Mouse (Mus musculus) embryonic facial prominence, embryonic 11.5 days (tissue): ENCODE measurements around the gene Mlxipl. TPM values are rescaled to one million over a fixed set of nuclear protein-coding genes. Genes with fewer than 3 reads are reported as not detected.

ENCODE experiments used
- ATAC-seq: fragments of 200-750 bp; cut with Nextera tagmentation; replicated peaks from 2 replicates; pipeline ENCODE4 v1.8.0; 2017; ENCODE audit warnings: low read depth; ENCODE audit not compliant: insufficient number of reproducible peaks, low FRiP score, low TSS enrichment
- DNase-seq: peaks from one replicate; pipeline ENCODE4 v3.0.0-alpha.2; 2015; ENCODE audit warnings: low spot score
- H3K27ac ChIP-seq: fragments of 300-500 bp; sonication (generic); replicated peaks from 2 replicates; pipeline ENCODE4 v1.5.1; 2014; ENCODE audit warnings: mild to moderate bottlenecking, low read depth, low read length, control low read depth
- H3K27me3 ChIP-seq: fragments of 300-500 bp; sonication (generic); 2 replicates; pipeline ENCODE4 v1.6.1; 2014; ENCODE audit warnings: mild to moderate bottlenecking, low read length, moderate library complexity, mixed read lengths; ENCODE audit not compliant: control insufficient read depth, insufficient read depth
- H3K36me3 ChIP-seq: fragments of 300-500 bp; sonication (generic); replicated peaks from 2 replicates; pipeline ENCODE4 v1.6.1; 2014; ENCODE audit warnings: low read depth, mild to moderate bottlenecking, low read length, moderate library complexity, mixed read lengths; ENCODE audit not compliant: control insufficient read depth, insufficient read depth
- H3K4me1 ChIP-seq: fragments of 300-500 bp; sonication (generic); 2 replicates; pipeline ENCODE4 v1.6.1; 2014; ENCODE audit warnings: low read length, mixed read lengths; ENCODE audit not compliant: control insufficient read depth, insufficient read depth
- H3K4me2 ChIP-seq: fragments of 300-500 bp; sonication (generic); 2 replicates; pipeline ENCODE4 v1.6.1; 2014; ENCODE audit warnings: low read depth, mild to moderate bottlenecking, control low read depth, low read length, moderate library complexity
- H3K4me3 ChIP-seq: fragments of 300-500 bp; sonication (generic); 2 replicates; pipeline ENCODE4 v1.5.1; 2014; ENCODE audit warnings: low read depth, low read length, control low read depth
- H3K9ac ChIP-seq: fragments of 300-500 bp; sonication (generic); replicated peaks from 2 replicates; pipeline ENCODE4 v1.6.1; 2014; ENCODE audit warnings: mild to moderate bottlenecking, control low read depth, low read length
- H3K9me3 ChIP-seq: fragments of 300-500 bp; sonication (generic); replicated peaks from 2 replicates; pipeline ENCODE4 v1.6.1; 2016; ENCODE audit warnings: mild to moderate bottlenecking, low read length, inconsistent platforms, mixed read lengths; ENCODE audit not compliant: control insufficient read depth
- WGBS: fragments of 180-500 bp; shearing (Covaris S2); extraction: QIAGEN DNeasy Blood & Tissue Kit; methylation state at CpG from one replicate; pipeline ENCODE4 v1.1.7; 2014; 5-methylcytosine and 5-hydroxymethylcytosine counted together
- polyA plus RNA-seq: library from polyadenylated mRNA; unstranded; fragments of >200 nt; fragmentation: Nextera tagmentation; extraction: Ambion mirVana; gene quantifications from 2 replicates; pipeline ENCODE4 v1.2.1, GENCODE M21; 2014

The Mlxipl gene
- polyA plus RNA-seq, 1 experiment from 2014 or later = 1.9 TPM

GRCm38 (mm10) chr5:135109426-135109825 lies 19.7 kb downstream of the Mlxipl start:
- ATAC-seq (no peak), DNase-seq (no peak)
- Histone ChIP-seq H3K4me3 (no peak overlapping the region), H3K4me2 (no peak overlapping the region), H3K9me3 (no peaks in the 10 kb centered on the region), H3K36me3 (no peaks in the 10 kb centered on the region), H3K27me3 (peaks cover 22% of the 10 kb centered on the region), H3K4me1 (peaks cover 4% of the 10 kb centered on the region; the same call in 1 of the 2 replicates), H3K27ac (no peak overlapping the region), H3K9ac (no peak overlapping the region)
- WGBS = 88% methylated on average over 3 of the region's 3 CpGs

GRCm38 (mm10) chr5:135109976-135110375 lies 20.3 kb downstream of the Mlxipl start:
- Histone ChIP-seq H3K4me1 (peaks cover 4% of the 10 kb centered on the region; the same call in 1 of the 2 replicates), H3K9me3 (no peaks in the 10 kb centered on the region), H3K27ac (no peak overlapping the region), H3K4me2 (no peak overlapping the region), H3K4me3 (no peak overlapping the region), H3K27me3 (peaks cover 22% of the 10 kb centered on the region), H3K36me3 (no peaks in the 10 kb centered on the region), H3K9ac (no peak overlapping the region)
- ATAC-seq (no peak), DNase-seq (no peak)
- WGBS = 68% methylated on average over 6 of the region's 6 CpGs

- ATAC-seq (no peak), DNase-seq (no peak)
- no peaks in the 10 kb centered on the region for H3K4me1 ChIP-seq
- no peaks in the 10 kb centered on the region for H3K9me3 ChIP-seq
- WGBS = 84% methylated on average over 12 of the region's 12 CpGs
- no peak overlapping the region for H3K4me3 ChIP-seq
- no peak overlapping the region for H3K27ac ChIP-seq
- no peak overlapping the region for H3K4me2 ChIP-seq
- H3K36me3 ChIP-seq = no peaks in the 10 kb centered on the region
- peaks cover 3% of the 10 kb centered on the region; the same call in 1 of the 2 replicates for H3K27me3 ChIP-seq
- no peak overlapping the region for H3K9ac ChIP-seq
Measured at GRCm38 (mm10) chr5:135113782-135114181, 24.1 kb downstream of the Mlxipl start.

GRCm38 (mm10) chr5:135115241-135115640 lies 25.6 kb downstream of the Mlxipl start:
- WGBS = 85% methylated on average over 8 of the region's 8 CpGs
- Histone ChIP-seq H3K9ac (no peak overlapping the region), H3K4me1 (no peaks in the 10 kb centered on the region)

GRCm38 (mm10) chr5:135118589-135119081 lies 28.9 kb downstream of the Mlxipl start:
- H3K27me3 ChIP-seq = no peaks in the 10 kb centered on the region
- no peaks in the 10 kb centered on the region for H3K4me1 ChIP-seq
- no peak overlapping the region for H3K9ac ChIP-seq
- peak; percentile 70 for DNase-seq
- H3K9me3 ChIP-seq = no peaks in the 10 kb centered on the region
- no peaks in the 10 kb centered on the region for H3K36me3 ChIP-seq
- no peak overlapping the region for H3K4me2 ChIP-seq
- no peak for ATAC-seq
- no peak overlapping the region for H3K27ac ChIP-seq
- 33% methylated on average over 6 of the region's 6 CpGs for WGBS
- no peak overlapping the region for H3K4me3 ChIP-seq

More at GRCm38 (mm10) chr5:135115241-135115640, 25.6 kb downstream of the Mlxipl start:
- Histone ChIP-seq H3K27me3 (no peaks in the 10 kb centered on the region), H3K27ac (no peak overlapping the region), H3K4me2 (no peak overlapping the region), H3K9me3 (no peaks in the 10 kb centered on the region), H3K36me3 (no peaks in the 10 kb centered on the region), H3K4me3 (no peak overlapping the region)
- no peak for ATAC-seq
- no peak for DNase-seq

- ATAC-seq (no peak), DNase-seq (no peak)
- Histone ChIP-seq H3K9me3 (no peaks in the 10 kb centered on the region), H3K4me3 (no peak overlapping the region), H3K27me3 (no peaks in the 10 kb centered on the region), H3K36me3 (no peaks in the 10 kb centered on the region), H3K27ac (no peak overlapping the region), H3K4me2 (no peak overlapping the region), H3K4me1 (no peaks in the 10 kb centered on the region), H3K9ac (no peak overlapping the region)
- WGBS = 67% methylated on average over 4 of the region's 4 CpGs
Measured at GRCm38 (mm10) chr5:135120753-135121152, 31.1 kb downstream of the Mlxipl start.

GRCm38 (mm10) chr5:135126121-135126520 lies 36.4 kb downstream of the Mlxipl start:
- no peak overlapping the region for H3K27ac ChIP-seq
- no peak overlapping the region for H3K4me2 ChIP-seq
- H3K4me1 ChIP-seq = no peaks in the 10 kb centered on the region
- DNase-seq (no peak), ATAC-seq (no peak)
- H3K9me3 ChIP-seq = no peaks in the 10 kb centered on the region
- H3K27me3 ChIP-seq = no peaks in the 10 kb centered on the region; the same call in 1 of the 2 replicates
- H3K4me3 ChIP-seq = no peak overlapping the region
- no peaks in the 10 kb centered on the region for H3K36me3 ChIP-seq
- WGBS = 57% methylated on average over 6 of the region's 6 CpGs
- H3K9ac ChIP-seq = no peak overlapping the region

GRCm38 (mm10) chr5:135127669-135128068 lies 38.0 kb downstream of the Mlxipl start:
- no peak overlapping the region for H3K27ac ChIP-seq
- 83% methylated on average over 6 of the region's 6 CpGs for WGBS
- H3K36me3 ChIP-seq = no peaks in the 10 kb centered on the region
- H3K4me1 ChIP-seq = no peaks in the 10 kb centered on the region
- no peak for DNase-seq
- H3K4me3 ChIP-seq = no peak overlapping the region
- H3K9me3 ChIP-seq = no peaks in the 10 kb centered on the region
- peaks cover 7% of the 10 kb centered on the region for H3K27me3 ChIP-seq
- H3K4me2 ChIP-seq = no peak overlapping the region
- ATAC-seq = no peak
- H3K9ac ChIP-seq = no peak overlapping the region
